ENCODE assay signal across 8 mouse cellular contexts in genomic region chr11:113283376-113283811, GRCm38 (mm10).
DNase-seq lines count a peak whose midpoint lies in the region; ATAC-seq and TF ChIP-seq lines count a peak whose summit lies in the region.

No protein-coding gene starts in this region.

- intact Hi-C loops in heart, postnatal 14 days (cut with DNase I), result no loop called here
- intact Hi-C loops in gastrocnemius, adult 2 months (cut with DNase I), result no loop called here

- H3K4me1 ChIP-seq in heart, embryonic 10.5 days, result 0 out of 2 replicates have a peak, but pooled peaks cover 4% of the 10 kb centered on the region
- no peaks in the 10 kb centered on the region for H3K4me1 ChIP-seq in lung, postnatal 0 days (ENCODE audit: insufficient read depth, low read depth, low read length)
- H3K4me1 ChIP-seq in intestine, embryonic 16.5 days (ENCODE audit: control insufficient read depth, insufficient read depth, low read length), result peaks cover 10% of the 10 kb centered on the region

- H3K4me3 ChIP-seq in heart, embryonic 10.5 days, result no peak overlapping the region
- H3K4me3 ChIP-seq in gastrocnemius, adult 2 months, result peak overlapping the region; percentile 58
- no peak overlapping the region for H3K4me3 ChIP-seq in lung, postnatal 0 days (ENCODE audit: low read depth, low read length)
- H3K4me3 ChIP-seq in intestine, embryonic 16.5 days (ENCODE audit: low read length), result no peak overlapping the region

- H3K36me3 ChIP-seq in heart, embryonic 10.5 days, result no peaks in the 10 kb centered on the region
- H3K36me3 ChIP-seq in lung, postnatal 0 days (ENCODE audit: insufficient read depth, low read length), result no peaks in the 10 kb centered on the region
- H3K36me3 ChIP-seq in intestine, embryonic 16.5 days (ENCODE audit: control insufficient read depth, insufficient read depth, low read length), result no peaks in the 10 kb centered on the region

- peak; percentile 35 to 41 for DNase-seq in heart, postnatal 14 days
- DNase-seq in heart, embryonic 10.5 days (ENCODE audit: low spot score), result no peak
- DNase-seq in adipocyte (ENCODE audit: low spot score), result peak; percentile 96
- peak; percentile 74 for DNase-seq in gastrocnemius, adult 2 months
- DNase-seq in lung, postnatal 0 days (ENCODE audit: low spot score), result no peak
- DNase-seq in embryo, embryonic 11 days, result no peak
- no peak for DNase-seq in embryo, embryonic 10.5 days (ENCODE audit: low spot score)

- no peak overlapping the region for H3K27ac ChIP-seq in heart, embryonic 10.5 days
- peak overlapping the region; percentile 85 for H3K27ac ChIP-seq in gastrocnemius, adult 2 months
- no peak overlapping the region for H3K27ac ChIP-seq in lung, postnatal 0 days (ENCODE audit: low read length)
- no peak overlapping the region for H3K27ac ChIP-seq in intestine, embryonic 16.5 days (ENCODE audit: low read length)

- no peaks in the 10 kb centered on the region for H3K27me3 ChIP-seq in heart, embryonic 10.5 days (ENCODE audit: insufficient read depth, poor library complexity, severe bottlenecking)
- H3K27me3 ChIP-seq in lung, postnatal 0 days (replicated peaks; ENCODE audit: insufficient read depth, low read length), result no peaks in the 10 kb centered on the region
- H3K27me3 ChIP-seq in intestine, embryonic 16.5 days (replicated peaks; ENCODE audit: control insufficient read depth, insufficient read depth, low read length), result no peaks in the 10 kb centered on the region

- H3K4me2 ChIP-seq in lung, postnatal 0 days (replicated peaks; ENCODE audit: low read depth, low read length), result 0 out of 2 replicates have a peak overlapping the region, but pooled peaks have one; percentile 19
- H3K4me2 ChIP-seq in intestine, embryonic 16.5 days (ENCODE audit: low read depth, low read length), result no peak overlapping the region

- 38% methylated on average over 11 of the region's 11 CpGs for WGBS in heart, embryonic 10.5 days
- WGBS in lung, postnatal 0 days, result 16% methylated on average over 11 of the region's 11 CpGs
- 18% methylated on average over 11 of the region's 11 CpGs for WGBS in intestine, embryonic 16.5 days

- no peak for ATAC-seq in lung, postnatal 0 days
- no peak for ATAC-seq in intestine, embryonic 16.5 days

- no peak for TF ChIP-seq EP300 in lung, postnatal 0 days (IDR thresholded peaks at IDR 0.05)

- no peak overlapping the region for H3K9ac ChIP-seq in lung, postnatal 0 days (replicated peaks; ENCODE audit: low read depth)
- H3K9ac ChIP-seq in intestine, embryonic 16.5 days (ENCODE audit: low read depth, low read length), result no peak overlapping the region

- no peaks in the 10 kb centered on the region for H3K9me3 ChIP-seq in heart, embryonic 10.5 days
- no peaks in the 10 kb centered on the region for H3K9me3 ChIP-seq in lung, postnatal 0 days (ENCODE audit: low read length)
- H3K9me3 ChIP-seq in intestine, embryonic 16.5 days (ENCODE audit: control insufficient read depth, low read length), result no peaks in the 10 kb centered on the region

- TF ChIP-seq CTCF in gastrocnemius, adult 2 months (IDR thresholded peaks at IDR 0.05), result no peak
- no peak for TF ChIP-seq CTCF in lung, postnatal 0 days (IDR thresholded peaks at IDR 0.05)

Comparison
In these comparisons a context has a peak if more than half of its experiments do, and no peak if none do; other contexts are left out.
1. DNase-seq: peak in heart, postnatal 14 days (2 of 2), adipocyte (single experiment) and gastrocnemius, adult 2 months (single experiment); none in heart, embryonic 10.5 days (single experiment), lung, postnatal 0 days (single experiment), embryo, embryonic 11 days (single experiment) and embryo, embryonic 10.5 days (single experiment).